15 mouse cellular contexts compared by ENCODE assay signal in the genomic region with DNA sequence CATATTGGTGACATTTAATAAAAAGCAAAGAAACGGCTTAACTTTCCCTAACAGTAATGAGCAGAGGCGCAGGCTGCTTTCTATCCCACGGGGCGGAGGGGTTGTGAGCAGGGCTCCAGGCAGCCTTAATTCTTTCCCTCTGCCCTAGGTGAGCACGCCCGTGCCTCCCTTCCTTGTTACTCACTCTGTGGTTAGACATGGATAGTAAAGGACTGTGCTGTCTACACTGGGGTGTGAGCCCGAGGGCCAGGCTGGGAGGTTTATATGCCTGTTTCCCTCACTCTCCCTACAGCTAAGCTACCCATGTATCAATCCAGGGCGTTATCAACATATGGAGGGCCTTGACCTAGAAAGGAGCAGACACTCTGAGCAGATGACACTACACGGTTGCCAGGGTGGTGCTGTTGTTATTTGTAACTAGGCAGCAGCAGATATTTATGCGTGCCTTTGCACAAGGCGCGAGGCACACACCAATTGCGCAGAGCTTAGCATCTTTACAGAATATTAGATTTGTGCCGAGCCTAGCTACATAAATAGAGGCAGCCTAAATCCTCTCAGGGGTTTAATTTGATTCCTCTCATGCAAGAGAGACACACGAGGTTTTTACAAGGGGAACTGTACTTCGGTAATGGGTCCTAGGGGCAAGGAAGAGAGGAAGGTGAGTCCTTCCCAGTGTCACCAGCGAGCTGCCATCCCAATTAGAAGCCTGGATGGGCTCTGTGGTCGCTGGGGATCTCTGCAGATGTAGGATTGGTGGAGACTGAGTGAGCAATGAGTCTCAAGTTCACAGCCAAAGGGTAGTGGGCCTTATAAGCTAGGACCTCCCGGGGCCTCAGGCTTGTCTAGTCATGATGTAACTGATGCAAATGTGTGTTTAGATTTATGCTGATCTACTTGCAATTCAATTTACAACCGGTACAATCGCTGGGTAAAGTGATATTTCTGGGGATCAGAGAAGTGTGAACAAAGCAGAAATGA.
DNase-seq lines count a peak whose midpoint lies in the region; ATAC-seq lines count a peak whose summit lies in the region.
"Had no signal": no experiment of that assay in that cellular context is flagged by ENCODE, and none has a peak within 500 bp of the region (broad histone marks: within the 10 kb centered on the region; RNA-seq: fewer than 3 reads in every experiment).

No protein-coding gene starts in this region.

- no peak overlapping the region for H3K9ac ChIP-seq in midbrain, embryonic 11.5 days (ENCODE audit: low read length)
- H3K9ac ChIP-seq: liver, embryonic 12.5 days had no signal

- ATAC-seq in midbrain, embryonic 11.5 days (ENCODE audit: low FRiP score), result peak; percentile 50; the same call in 1 of the 2 replicates
- ATAC-seq in activated CD4-positive, CD25-positive, alpha-beta regulatory T cell, adult 4 months, result no peak
- ATAC-seq: liver, embryonic 12.5 days had no signal

- 0 out of 2 replicates have a peak, but pooled peaks cover 2% of the 10 kb centered on the region for H3K4me1 ChIP-seq in midbrain, embryonic 11.5 days (ENCODE audit: control insufficient read depth, insufficient read depth, low read length)
- H3K4me1 ChIP-seq: heart, embryonic 10.5 days; liver, embryonic 12.5 days had no signal

- 66% methylated on average over 21 of the region's 21 CpGs for WGBS in midbrain, embryonic 11.5 days

- no peaks in the 10 kb centered on the region for H3K36me3 ChIP-seq in midbrain, embryonic 11.5 days (ENCODE audit: control insufficient read depth, insufficient read depth, low read length)
- H3K36me3 ChIP-seq: heart, embryonic 10.5 days; liver, embryonic 12.5 days had no signal

- no peak overlapping the region for H3K27ac ChIP-seq in midbrain, embryonic 11.5 days (ENCODE audit: low read depth, low read length)
- H3K27ac ChIP-seq: heart, embryonic 10.5 days; liver, embryonic 12.5 days had no signal

- no peaks in the 10 kb centered on the region for H3K9me3 ChIP-seq in midbrain, embryonic 11.5 days (ENCODE audit: control insufficient read depth, low read length)

- DNase-seq in cerebellum, postnatal 14 days, result peak; percentile 31 to 39
- no peak for DNase-seq in cerebellum, adult 8-10 months
- peak; percentile 30 to 54 for DNase-seq in right cerebral cortex, postnatal 10 days (ENCODE audit: low spot score in 2 of 2)
- DNase-seq in right cerebral cortex, adult 18-20 months, result no peak
- peak; percentile 84 for DNase-seq in midbrain, embryonic 11.5 days (ENCODE audit: low spot score, missing footprints)
- peak; percentile 21 for DNase-seq in retina, postnatal 7 days (ENCODE audit: low read depth, low spot score)
- no peak for DNase-seq in thymus, postnatal 4 days
- DNase-seq: cerebellum, adult 9-10 months; kidney, postnatal 10 days; lung, postnatal 14 days; right cerebral cortex, postnatal 25 days had no signal

- H3K27me3 ChIP-seq in midbrain, embryonic 11.5 days (ENCODE audit: control insufficient read depth, insufficient read depth, low read length), result no peaks in the 10 kb centered on the region
- H3K27me3 ChIP-seq: liver, embryonic 12.5 days had no signal

- no peak overlapping the region for H3K4me3 ChIP-seq in midbrain, embryonic 11.5 days (ENCODE audit: low read depth, low read length)
- H3K4me3 ChIP-seq: heart, embryonic 10.5 days; liver, embryonic 12.5 days; myocyte had no signal

- no peak overlapping the region for H3K4me2 ChIP-seq in midbrain, embryonic 11.5 days
- H3K4me2 ChIP-seq: liver, embryonic 12.5 days had no signal

Comparison
In these comparisons a context has a peak if more than half of its experiments do, and no peak if none do; other contexts are left out.
1. DNase-seq: peak in cerebellum, postnatal 14 days (2 of 2), right cerebral cortex, postnatal 10 days (2 of 2), midbrain, embryonic 11.5 days (single experiment) and retina, postnatal 7 days (single experiment); none in cerebellum, adult 8-10 months (single experiment), right cerebral cortex, adult 18-20 months (single experiment) and thymus, postnatal 4 days (single experiment).